Mouse (Mus musculus): ENCODE results near the gene Speer4f2.

DNA sequence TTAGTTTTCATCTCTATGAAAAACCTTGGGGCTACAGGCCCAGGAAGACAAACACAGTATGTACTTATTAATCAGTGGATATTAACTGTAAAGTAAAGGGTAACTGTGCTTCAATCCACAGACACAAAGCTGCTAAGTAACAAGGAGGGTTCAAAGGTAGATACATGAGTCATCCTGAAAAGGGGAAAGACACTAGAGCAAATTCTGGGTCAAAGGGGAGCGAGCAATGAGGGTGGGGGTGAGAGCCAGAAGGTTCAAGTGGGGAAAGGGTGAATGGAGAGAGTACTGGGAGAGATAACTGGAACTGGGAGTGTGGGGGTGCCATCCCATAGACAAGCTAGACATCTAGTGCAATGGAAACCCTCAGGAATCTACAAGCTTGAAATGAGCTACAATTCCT, 54.0 kb downstream of the Speer4f2 start:
- TF ChIP-seq CTCF (IDR thresholded peaks at IDR 0.05; ENCODE audit: borderline replicate concordance, insufficient read depth, low read depth, low read length) (no peak), POLR2A (IDR thresholded peaks at IDR 0.05; ENCODE audit: borderline replicate concordance, insufficient read depth, low read length) (no peak)

All from cerebellum, adult 2 months (tissue).